Mouse (Mus musculus): ENCODE results near the gene Irs3.

Gene Irs3

DNA sequence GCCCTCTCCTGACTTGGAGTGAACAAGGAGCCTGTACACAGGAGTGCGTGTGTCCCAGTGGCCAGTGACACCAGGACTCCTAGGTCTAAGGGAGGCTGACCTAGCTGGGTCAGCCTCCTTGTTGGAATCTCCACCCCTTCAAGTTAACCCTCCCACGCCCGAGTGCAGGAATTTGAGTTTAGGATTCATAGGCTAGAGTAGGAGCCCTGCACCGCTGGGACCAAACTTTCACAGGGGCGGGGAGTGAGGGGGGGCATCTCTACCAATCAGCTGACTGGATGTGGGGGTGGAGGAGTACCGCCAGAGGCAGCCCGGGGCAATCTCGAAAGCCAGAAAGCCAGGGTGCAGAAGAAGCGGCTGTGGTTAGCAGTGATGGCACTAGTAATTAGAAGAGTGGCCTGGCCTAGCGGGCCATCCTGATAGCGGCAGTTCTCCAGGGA, at the start of gene Irs3:
TSS of gene Irs3 (minus strand) at position 63 of the 440 bp plus-strand sequence.
- DNase-seq (ENCODE audit: low spot score): no peak

DNA sequence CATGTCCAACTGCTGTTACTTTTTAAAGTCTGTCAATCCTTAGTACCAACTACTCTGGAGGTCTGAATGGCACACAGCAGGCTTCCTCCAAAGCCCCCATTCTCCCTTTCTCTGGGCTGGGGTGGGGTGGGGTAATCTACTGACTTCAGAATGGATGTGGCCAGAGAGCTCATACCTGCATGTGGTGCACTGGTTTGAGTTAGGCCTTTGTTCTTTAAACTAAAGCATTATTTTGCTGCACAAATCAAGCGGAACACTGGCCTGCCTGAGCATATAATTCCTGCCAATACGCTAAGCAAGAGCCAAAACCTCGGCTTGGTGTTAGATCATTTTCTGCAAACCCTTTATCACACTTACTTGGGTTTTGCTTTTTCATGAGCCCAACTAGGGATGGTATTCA, 49.3 kb upstream of the Irs3 start:
- DNase-seq (ENCODE audit: low spot score): no peak

DNA sequence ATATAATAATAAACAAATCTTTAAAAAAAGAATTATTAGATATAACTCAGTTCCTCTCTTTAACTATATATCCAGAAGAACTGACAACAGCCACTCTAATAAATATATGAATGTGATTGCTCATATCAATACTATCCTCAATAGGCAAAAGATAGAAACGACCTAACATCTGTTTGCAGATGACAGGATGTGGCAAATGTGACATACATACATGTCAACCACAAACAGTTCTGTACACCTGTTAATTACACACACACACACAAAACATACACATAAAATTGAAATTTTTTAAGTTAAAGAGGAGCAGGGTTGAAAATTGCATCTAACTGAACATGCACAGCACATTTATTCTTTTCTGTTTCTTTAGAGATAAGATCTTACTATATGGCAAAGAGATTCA, 46.4 kb upstream of the Irs3 start:
- no peak for DNase-seq (ENCODE audit: low spot score)

DNA sequence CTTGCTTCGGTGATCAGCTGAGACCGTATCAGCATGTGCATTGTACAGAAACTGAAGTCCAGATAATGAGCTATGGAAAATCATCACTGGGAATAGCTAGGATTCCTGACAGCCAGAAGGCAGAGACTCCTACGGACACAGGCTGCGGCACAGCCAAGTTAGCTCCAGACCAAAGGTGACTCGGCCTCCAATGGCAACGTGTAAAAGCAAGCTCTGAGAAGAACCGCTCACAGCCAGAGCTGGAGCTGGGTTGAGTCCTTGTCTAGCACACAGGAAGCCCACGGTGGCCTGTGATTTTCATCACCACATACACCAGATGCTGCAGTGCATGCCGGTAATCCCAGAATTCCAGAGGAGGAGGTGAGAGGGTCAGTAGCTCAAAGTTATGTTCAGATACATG, 45.0 kb upstream of the Irs3 start:
- DNase-seq (ENCODE audit: low spot score): no peak

- DNase-seq (ENCODE audit: low spot score): no peak
Observed at GRCm38 (mm10) chr5:137689974-137690373, 44.5 kb upstream of the Irs3 start.

DNA sequence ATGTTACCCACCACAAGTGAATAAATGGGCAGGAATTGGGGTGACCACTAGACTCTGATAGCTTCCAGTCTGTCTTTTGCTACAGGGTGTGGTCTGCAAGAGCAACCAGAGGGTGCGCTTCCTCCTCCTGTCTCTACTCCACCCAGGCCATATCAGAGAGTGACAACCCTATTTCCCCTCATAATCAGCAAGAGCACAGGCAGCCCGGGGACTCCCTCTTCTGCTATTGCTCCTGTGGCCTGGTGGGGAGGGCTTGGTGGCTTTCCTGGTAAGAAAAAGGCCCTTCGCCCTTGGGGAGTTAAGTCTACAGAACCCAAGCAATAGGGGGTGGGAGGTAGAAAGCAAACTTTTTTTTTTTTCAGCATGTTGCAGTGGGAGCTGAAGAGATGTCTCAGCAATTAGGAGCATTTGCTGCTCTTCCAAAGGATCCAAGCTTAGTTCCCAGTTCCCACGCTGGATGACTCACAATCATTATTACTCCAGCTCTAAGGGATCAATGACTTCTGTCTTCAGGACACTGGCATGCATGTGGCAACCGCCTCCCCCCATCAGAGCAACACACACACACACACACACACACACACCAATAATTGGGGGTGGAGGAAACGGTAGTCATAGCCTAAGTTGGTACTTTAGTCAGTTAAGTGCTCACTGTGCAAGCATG, 40.7 kb upstream of the Irs3 start:
- no peak for DNase-seq (ENCODE audit: low spot score)

DNA sequence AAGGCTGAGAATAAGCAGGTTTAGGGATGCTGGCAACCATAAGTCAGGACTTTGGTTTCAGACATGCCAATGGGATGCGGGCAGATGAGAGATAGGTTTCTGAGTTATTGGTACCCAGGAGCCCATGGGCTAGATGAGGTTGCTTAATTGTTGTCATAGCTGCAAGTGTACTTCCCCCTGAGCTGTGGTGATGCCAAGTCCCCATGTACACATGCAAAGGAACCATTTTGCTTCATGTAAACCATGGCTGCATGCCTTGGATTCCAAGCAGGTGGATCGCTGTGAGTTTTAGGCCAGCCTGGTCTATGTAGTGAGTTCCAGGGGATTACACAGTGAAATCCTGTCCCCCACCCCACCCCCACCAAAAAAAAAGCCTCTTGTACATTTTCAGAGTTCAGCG, 40.1 kb upstream of the Irs3 start:
- DNase-seq (ENCODE audit: low spot score): no peak

DNA sequence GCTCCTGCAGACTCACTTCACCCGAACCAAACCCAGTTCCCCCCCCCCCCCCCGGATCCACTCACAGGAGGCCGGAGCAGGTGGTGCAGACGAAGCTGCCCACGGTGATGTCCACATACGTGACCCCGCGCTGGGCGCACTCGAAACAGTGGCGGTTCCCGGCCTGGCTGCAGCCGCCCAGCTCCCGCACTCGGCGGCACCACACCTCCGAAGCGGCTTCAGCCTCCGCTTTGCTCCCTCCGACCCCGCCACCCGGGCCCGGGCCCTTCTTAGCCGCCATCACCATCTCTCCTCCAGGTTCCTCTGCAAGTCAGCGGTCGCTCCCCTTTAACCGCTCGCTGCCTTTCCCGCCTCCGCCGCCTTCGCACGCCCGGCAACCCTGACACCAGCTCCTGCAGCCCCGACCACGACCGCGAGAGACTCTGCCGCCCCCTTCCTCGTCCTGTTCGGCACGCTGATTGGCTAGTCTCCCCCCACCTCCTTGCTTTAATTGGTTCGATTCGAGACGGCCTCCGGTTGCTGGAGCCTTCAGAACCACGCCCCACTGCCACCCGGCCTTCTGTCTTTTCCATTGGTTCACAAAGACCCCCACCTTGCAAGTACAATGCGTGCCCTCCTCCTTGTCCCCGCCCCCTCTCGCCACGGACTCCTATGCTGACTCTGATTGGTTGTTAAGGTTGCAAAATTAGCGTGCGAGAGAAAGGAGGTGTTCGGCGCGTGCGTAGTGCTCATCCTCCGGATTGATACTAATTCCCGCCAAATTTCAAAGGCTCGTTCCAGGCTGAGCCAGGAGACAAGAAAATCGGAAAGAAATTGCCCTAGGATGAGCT, 39.0 kb upstream of the Irs3 start, which contains the start of gene Agfg2:
TSS of gene Agfg2 (minus strand) at position 433 of the 830 bp plus-strand sequence.
- DNase-seq (ENCODE audit: low spot score): peak; percentile 92

DNA sequence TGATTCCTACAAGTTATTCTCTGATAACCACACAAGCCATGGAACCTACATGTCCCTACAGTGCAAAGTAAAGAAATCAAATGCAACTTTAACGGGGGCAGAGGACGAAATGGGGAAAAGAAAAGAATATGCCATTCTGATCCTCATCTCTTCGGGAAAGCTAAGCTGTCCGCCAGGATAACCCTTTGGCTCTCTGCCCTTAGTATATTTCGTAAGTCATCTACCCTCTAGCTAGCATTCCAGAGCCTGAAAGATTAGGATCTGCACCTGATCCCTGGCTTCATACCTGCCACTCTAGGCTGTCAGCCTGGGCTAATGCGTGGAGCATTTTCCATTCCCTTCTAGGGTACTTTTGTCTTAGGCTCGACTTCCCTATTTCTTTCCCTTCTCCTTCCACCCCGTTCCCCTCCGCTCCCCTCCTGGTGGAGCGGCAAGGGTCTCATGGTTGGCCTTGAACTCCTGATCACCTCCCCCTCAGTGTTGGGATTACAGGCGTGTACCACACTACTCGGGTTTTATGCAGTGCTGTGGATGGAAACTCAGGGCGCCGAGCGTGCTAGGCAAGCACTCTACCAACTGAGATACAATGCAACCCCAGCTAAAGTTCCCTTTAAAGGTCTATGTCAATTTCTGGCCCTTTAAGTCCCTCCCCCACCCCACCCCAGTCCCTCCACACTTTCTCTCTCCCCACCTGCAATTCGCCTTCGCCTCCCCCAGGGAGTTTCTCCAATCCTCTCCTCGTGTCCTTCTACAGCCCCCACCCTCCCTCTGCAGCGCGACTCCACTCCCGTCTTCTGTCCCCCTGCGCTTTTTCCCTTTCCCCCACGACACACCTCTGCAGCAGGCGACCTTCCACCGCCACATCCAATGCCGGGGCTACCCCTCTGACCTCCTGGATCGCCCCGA, 38.1 kb upstream of the Irs3 start:
- DNase-seq (ENCODE audit: low spot score): no peak

DNA sequence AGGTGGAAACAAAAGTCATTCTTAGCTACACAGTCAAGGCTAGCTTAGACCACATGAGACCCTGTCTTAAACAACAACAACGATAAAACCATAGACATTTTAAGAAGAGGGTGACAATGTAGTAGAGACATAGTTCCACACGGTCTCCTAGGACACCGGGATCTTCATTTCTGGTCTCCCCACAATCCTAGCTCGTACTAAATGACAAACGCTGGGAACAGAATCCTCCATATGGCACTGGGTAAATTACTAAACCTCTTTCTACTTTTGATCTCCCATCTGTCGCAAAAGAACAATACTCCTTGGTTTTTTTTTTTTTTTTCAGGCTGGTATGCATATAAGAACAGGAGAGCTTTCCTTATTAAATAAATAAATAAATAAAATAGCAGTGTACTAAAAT, 37.0 kb upstream of the Irs3 start:
- DNase-seq (ENCODE audit: low spot score): no peak

- DNase-seq (ENCODE audit: low spot score): no peak
Observed at GRCm38 (mm10) chr5:137679726-137680125, 34.2 kb upstream of the Irs3 start.

DNA sequence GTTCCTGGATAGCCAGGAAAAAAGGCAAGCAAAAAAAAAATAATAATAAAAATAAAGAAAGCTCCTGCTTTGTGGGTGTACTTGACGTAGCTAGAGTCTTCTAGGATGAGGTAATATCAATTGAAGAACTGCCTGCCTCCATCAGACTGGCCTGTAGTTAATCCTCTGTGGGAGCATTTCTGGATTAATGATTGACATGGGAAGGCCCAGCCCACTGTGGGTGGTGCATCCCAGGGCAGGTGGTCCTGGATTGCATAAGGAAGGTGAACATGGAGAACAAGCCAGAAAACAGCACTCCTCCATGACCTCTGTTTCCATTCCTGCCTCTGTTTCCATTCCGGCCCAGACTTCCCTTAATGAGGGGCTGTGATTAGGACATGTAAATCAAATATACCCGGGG, 33.2 kb upstream of the Irs3 start:
- DNase-seq (ENCODE audit: low spot score): no peak

DNA sequence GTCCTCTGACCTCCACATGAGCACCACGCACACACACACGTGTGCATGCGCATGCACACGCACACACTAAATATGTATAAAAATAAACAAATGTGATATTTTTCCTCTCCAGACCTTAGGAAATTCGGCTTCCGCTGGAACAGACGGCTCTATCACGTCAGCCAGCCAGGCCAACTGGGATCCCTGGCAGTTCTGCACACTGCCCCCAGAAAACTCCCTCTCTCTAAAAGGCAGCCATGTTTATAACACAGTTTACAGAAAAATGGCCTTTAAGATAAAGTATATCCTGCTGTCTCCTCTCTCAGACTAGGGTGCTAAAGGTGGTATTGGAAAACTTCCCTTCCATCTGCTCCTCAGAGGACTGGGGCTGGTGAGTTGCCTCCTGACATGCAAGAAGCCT, 32.3 kb upstream of the Irs3 start:
- no peak for DNase-seq (ENCODE audit: low spot score)

DNA sequence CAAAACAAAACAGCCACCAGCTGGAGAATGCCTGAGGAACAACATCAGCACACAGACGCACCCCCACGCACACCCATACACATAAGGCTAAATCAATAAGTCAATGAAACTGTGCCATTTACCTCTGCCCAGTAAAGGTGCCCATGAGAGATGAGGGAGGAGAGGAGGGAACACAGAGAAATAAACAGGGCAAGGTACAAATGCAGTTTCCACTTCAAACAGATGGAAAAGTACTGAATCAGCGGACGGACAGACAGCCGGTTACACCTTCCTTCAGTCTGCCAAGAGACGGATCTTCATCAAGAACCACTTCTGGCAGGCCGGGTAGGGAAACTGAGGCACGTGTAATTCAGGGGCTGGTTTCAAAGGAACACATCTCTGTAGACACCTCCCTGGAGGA, 29.3 kb upstream of the Irs3 start:
- DNase-seq (ENCODE audit: low spot score): no peak

- no peak for DNase-seq (ENCODE audit: low spot score)
Observed at GRCm38 (mm10) chr5:137673015-137673414, 27.5 kb upstream of the Irs3 start.

- no peak for DNase-seq (ENCODE audit: low spot score)
Observed at GRCm38 (mm10) chr5:137672361-137672760, 26.8 kb upstream of the Irs3 start.

DNA sequence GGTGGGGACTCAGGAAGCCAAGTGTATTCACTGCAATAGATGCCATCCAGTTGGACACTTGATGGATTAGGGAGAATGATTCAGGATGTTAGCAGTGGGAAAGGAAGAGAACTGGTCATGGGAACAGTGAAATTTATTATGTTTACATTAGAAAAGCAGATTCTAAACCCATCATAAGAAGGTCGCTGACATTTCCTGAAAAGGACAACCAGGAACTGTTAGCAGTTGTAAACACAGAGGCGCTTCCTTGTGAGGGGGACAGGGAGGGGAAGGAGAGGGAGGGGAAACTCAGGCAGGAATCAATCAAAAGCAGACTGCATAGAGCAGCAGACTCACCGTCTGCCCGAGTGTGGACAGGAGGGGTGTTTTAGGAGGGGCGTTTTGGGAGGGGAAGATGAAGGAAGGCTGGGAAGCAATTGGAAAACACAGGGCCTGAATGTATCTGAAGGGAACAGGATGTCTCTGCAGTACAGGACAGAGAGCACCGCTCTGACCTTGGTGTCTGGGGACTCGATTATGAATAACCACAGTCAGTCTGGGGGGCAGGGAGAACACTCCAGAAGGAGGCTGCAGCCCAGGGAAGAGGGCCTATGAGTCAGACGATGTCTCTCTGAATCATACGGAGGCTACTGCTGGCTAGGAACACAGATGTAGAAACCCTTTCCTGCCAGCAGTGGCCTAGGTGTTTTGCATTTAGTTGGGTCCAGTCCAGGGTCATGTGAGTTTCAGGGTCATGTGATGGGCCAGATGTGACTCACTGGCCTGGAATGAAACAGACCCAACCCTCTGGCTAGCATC, 26.1 kb upstream of the Irs3 start:
- DNase-seq (ENCODE audit: low spot score): no peak

- no peak for DNase-seq (ENCODE audit: low spot score)
Observed at GRCm38 (mm10) chr5:137670240-137670639, 24.7 kb upstream of the Irs3 start.

GRCm38 (mm10) chr5:137668971-137669370, 23.5 kb upstream of the Irs3 start:
- no peak for DNase-seq (ENCODE audit: low spot score)

DNA sequence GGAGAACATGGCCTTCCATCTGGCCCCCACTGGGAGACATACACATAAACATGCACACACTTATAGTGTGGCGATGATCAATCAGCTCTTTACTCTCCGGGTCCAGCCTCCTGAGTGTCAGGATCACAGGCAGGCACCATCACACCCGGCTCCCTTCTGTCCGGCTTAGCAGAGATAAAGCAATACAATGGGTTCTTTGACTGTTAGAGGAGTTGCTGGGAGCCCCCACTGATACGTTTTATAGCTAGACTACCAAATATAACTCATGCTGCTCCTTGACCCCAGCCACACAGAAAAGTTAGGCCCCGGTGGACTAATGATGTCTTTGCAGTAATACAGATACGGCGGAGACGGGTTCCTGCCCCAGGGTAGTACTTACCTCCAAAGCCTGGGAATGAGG, 17.5 kb upstream of the Irs3 start:
- no peak for DNase-seq (ENCODE audit: low spot score)

GRCm38 (mm10) chr5:137660064-137660688, 14.7 kb upstream of the Irs3 start:
- DNase-seq (ENCODE audit: low spot score): no peak

All from urinary bladder, postnatal 10 days (tissue).